9 mouse cellular contexts compared by ENCODE assay signal in genomic region chr10:127353909-127354895, GRCm38 (mm10). TPM values are rescaled to one million over a fixed set of nuclear protein-coding genes. Genes with fewer than 3 reads are reported as not detected.
DNase-seq lines count a peak whose midpoint lies in the region; ATAC-seq and TF ChIP-seq lines count a peak whose summit lies in the region.
"Had no signal": no experiment of that assay in that cellular context is flagged by ENCODE, and none has a peak within 500 bp of the region (broad histone marks: within the 10 kb centered on the region; RNA-seq: fewer than 3 reads in every experiment).

TSS of gene Inhbe (minus strand) at chr10:127354411.

- no peak within 1 kb of the TSS for H3K27ac ChIP-seq in kidney, adult 2 months (ENCODE audit: insufficient read depth, low read depth, low read length)
- H3K27ac ChIP-seq in kidney, embryonic 15.5 days, result no peak within 1 kb of the TSS
- H3K27ac ChIP-seq in embryonic facial prominence, embryonic 10.5 days (replicated peaks), result no peak within 1 kb of the TSS
- no peak within 1 kb of the TSS for H3K27ac ChIP-seq in hindbrain, embryonic 11.5 days (ENCODE audit: low read depth, low read length)
- H3K27ac ChIP-seq: neural tube, embryonic 12.5 days had no signal

- no peaks in the 10 kb centered on the region for H3K27me3 ChIP-seq in kidney, adult 2 months (replicated peaks; ENCODE audit: control insufficient read depth, insufficient read depth, low read length)
- peaks cover 4% of the 10 kb centered on the region; the same call in 1 of the 2 replicates for H3K27me3 ChIP-seq in kidney, embryonic 15.5 days
- peaks cover 10% of the 10 kb centered on the region for H3K27me3 ChIP-seq in Patski
- H3K27me3 ChIP-seq in embryonic facial prominence, embryonic 10.5 days (replicated peaks; ENCODE audit: low read depth, poor library complexity, severe bottlenecking), result peaks cover 31% of the 10 kb centered on the region
- H3K27me3 ChIP-seq in hindbrain, embryonic 11.5 days (ENCODE audit: control insufficient read depth, insufficient read depth, low read length), result no peaks in the 10 kb centered on the region

- H3K4me3 ChIP-seq in kidney, adult 2 months (ENCODE audit: insufficient read depth, low read depth, low read length), result no peak within 1 kb of the TSS
- no peak within 1 kb of the TSS for H3K4me3 ChIP-seq in kidney, embryonic 15.5 days (replicated peaks)
- H3K4me3 ChIP-seq in embryonic facial prominence, embryonic 10.5 days, result no peak within 1 kb of the TSS
- no peak within 1 kb of the TSS for H3K4me3 ChIP-seq in hindbrain, embryonic 11.5 days (ENCODE audit: low read depth, low read length)
- H3K4me3 ChIP-seq: neural tube, embryonic 12.5 days had no signal

- H3K4me1 ChIP-seq in kidney, adult 2 months (ENCODE audit: control insufficient read depth, insufficient read depth, low read length), result no peaks in the 10 kb centered on the region; the same call in 1 of the 2 replicates
- peaks cover 10% of the 10 kb centered on the region for H3K4me1 ChIP-seq in kidney, embryonic 15.5 days
- peaks cover 27% of the 10 kb centered on the region for H3K4me1 ChIP-seq in embryonic facial prominence, embryonic 10.5 days
- H3K4me1 ChIP-seq in hindbrain, embryonic 11.5 days (replicated peaks; ENCODE audit: control insufficient read depth, insufficient read depth, low read length), result no peaks in the 10 kb centered on the region

- H3K36me3 ChIP-seq in kidney, adult 2 months (ENCODE audit: control insufficient read depth, insufficient read depth, low read length), result no peaks in the 10 kb centered on the region
- H3K36me3 ChIP-seq in kidney, embryonic 15.5 days, result no peaks in the 10 kb centered on the region
- no peaks in the 10 kb centered on the region for H3K36me3 ChIP-seq in embryonic facial prominence, embryonic 10.5 days (replicated peaks)
- no peaks in the 10 kb centered on the region for H3K36me3 ChIP-seq in hindbrain, embryonic 11.5 days (ENCODE audit: control insufficient read depth, insufficient read depth, low read length)
- H3K36me3 ChIP-seq: neural tube, embryonic 12.5 days had no signal

- no peak for TF ChIP-seq POLR2A in kidney, adult 2 months (IDR thresholded peaks at IDR 0.05; ENCODE audit: low read depth, low read length)

- H3K4me2 ChIP-seq in kidney, embryonic 15.5 days, result no peak within 1 kb of the TSS
- H3K4me2 ChIP-seq in hindbrain, embryonic 11.5 days (replicated peaks; ENCODE audit: low read depth, low read length), result no peak within 1 kb of the TSS
- H3K4me2 ChIP-seq: neural tube, embryonic 12.5 days had no signal

- in situ Hi-C loops in Patski (cut with MboI; ENCODE audit: low pct_unique_long_range_greater_than_20kb), result no loop called here

- ATAC-seq in kidney, embryonic 15.5 days (replicated peaks; ENCODE audit: low FRiP score), result no peak
- peak; percentile 41 for ATAC-seq in Patski
- peak; percentile 82 for ATAC-seq in frontal cortex, adult (ENCODE audit: low TSS enrichment)
- ATAC-seq in hindbrain, embryonic 11.5 days (ENCODE audit: low FRiP score), result no peak

- TF ChIP-seq CTCF in kidney, adult 2 months (conservative IDR thresholded peaks at IDR 0.05; ENCODE audit: insufficient read depth, insufficient read length, low read depth, low read length), result peak; percentile 69
- TF ChIP-seq CTCF in Patski (IDR thresholded peaks at IDR 0.05), result no peak

- CTCF ChIA-PET in Patski (lab: Charles Lee), result interaction anchor here (1.0 kb wide), 1 partner anchor 12 kb away, joined by 3 read pairs; no protein-coding TSS in a partner anchor

- 76% methylated on average over 18 of the region's 18 CpGs for WGBS in kidney, adult 2 months
- WGBS in kidney, embryonic 15.5 days, result 84% methylated on average over 18 of the region's 18 CpGs
- 87% methylated on average over 18 of the region's 18 CpGs for WGBS in embryonic facial prominence, embryonic 10.5 days
- 87% methylated on average over 18 of the region's 18 CpGs for WGBS in hindbrain, embryonic 11.5 days

- intact Hi-C loops in left cerebral cortex, postnatal 14 days (cut with DNase I), result no loop called here

- no peaks in the 10 kb centered on the region for H3K9me3 ChIP-seq in kidney, embryonic 15.5 days (replicated peaks)
- no peaks in the 10 kb centered on the region for H3K9me3 ChIP-seq in embryonic facial prominence, embryonic 10.5 days
- no peaks in the 10 kb centered on the region for H3K9me3 ChIP-seq in hindbrain, embryonic 11.5 days (ENCODE audit: control insufficient read depth, low read length)
- H3K9me3 ChIP-seq: neural tube, embryonic 12.5 days had no signal

- no peak within 1 kb of the TSS for H3K9ac ChIP-seq in kidney, embryonic 15.5 days
- H3K9ac ChIP-seq in hindbrain, embryonic 11.5 days (ENCODE audit: low read depth, low read length), result no peak within 1 kb of the TSS
- H3K9ac ChIP-seq: neural tube, embryonic 12.5 days had no signal

- no peak for DNase-seq in kidney, adult 2 months
- no peak for DNase-seq in Patski (ENCODE audit: low read depth, low spot score)
- peak; percentile 79 to 85 for DNase-seq in left cerebral cortex, postnatal 14 days (ENCODE audit: low spot score in 2 of 2)
- DNase-seq in embryonic facial prominence, embryonic 10.5 days (ENCODE audit: low spot score), result no peak
- no peak for DNase-seq in urinary bladder, adult 18-20 months (ENCODE audit: low spot score in 2 of 2)
- no peak for DNase-seq in hindbrain, embryonic 11.5 days (ENCODE audit: low spot score)

- POLR2A ChIA-PET in Patski (lab: Charles Lee), result no interaction called here

RNA-seq across cellular contexts. Expression of gene Inhbe, which starts in this region (rescaled TPM):
- not detected in 2 replicates for polyA plus RNA-seq in kidney, adult 2 months (2012; rRNA removed)
- not detected in 2 replicates for polyA plus RNA-seq in kidney, embryonic 15.5 days (2015; fragmentation: Nextera tagmentation; extraction: Ambion mirVana)
- 0.01 TPM for polyA plus RNA-seq in Patski (2021)
- total RNA-seq in left cerebral cortex, postnatal 14 days (2021), result under 1 TPM in 1 of 2 experiments, not detected in 1; 0.13 TPM
- 0.04 TPM in 1 of 2 replicates, not detected in the other for polyA plus RNA-seq in embryonic facial prominence, embryonic 10.5 days (2016; fragmentation: Nextera tagmentation; extraction: Ambion mirVana)
- polyA plus RNA-seq in hindbrain, embryonic 11.5 days (2014; fragmentation: Nextera tagmentation; extraction: Ambion mirVana), result 0.05 TPM in 1 of 2 replicates, not detected in the other
- polyA plus RNA-seq: neural tube, embryonic 12.5 days had no signal

Comparison
In these comparisons a context has a peak if more than half of its experiments do, and no peak if none do; other contexts are left out.
1. Peak in ATAC-seq in Patski; RNA of the gene not detected or under 1 TPM.
2. Peak in DNase-seq in left cerebral cortex, postnatal 14 days; RNA of the gene not detected or under 1 TPM.